Mouse (Mus musculus) forebrain, embryonic 12.5 days (tissue): ENCODE data around the gene 2810459M11Rik. TPM values are rescaled to one million over a fixed set of nuclear protein-coding genes. Genes with fewer than 3 reads are reported as not detected.
"Not testable (repeated sequence)": the region's sequence is repeated elsewhere in the genome, so short reads cannot be mapped to it uniquely, and the experiment has no call there.

ENCODE experiments used
- ATAC-seq: fragments of 200-750 bp; cut with Nextera tagmentation; 2 replicates; pipeline ENCODE4 v1.8.0; 2017; ENCODE audit warnings: moderate TSS enrichment; ENCODE audit not compliant: low FRiP score
- H3K27ac ChIP-seq: fragments of 300-500 bp; sonication (generic); 2 replicates; pipeline ENCODE4 v1.5.1; 2016; ENCODE audit warnings: mild to moderate bottlenecking
- H3K27me3 ChIP-seq: fragments of 300-500 bp; sonication (generic); 2 replicates; pipeline ENCODE4 v1.6.1; 2016; ENCODE audit warnings: mild to moderate bottlenecking
- H3K36me3 ChIP-seq: fragments of 300-500 bp; sonication (generic); replicated peaks from 2 replicates; pipeline ENCODE4 v1.6.1; 2016; ENCODE audit warnings: mild to moderate bottlenecking
- H3K4me1 ChIP-seq: fragments of 300-500 bp; sonication (generic); 2 replicates; pipeline ENCODE4 v1.6.1; 2016
- H3K4me2 ChIP-seq: fragments of 300-500 bp; sonication (generic); 2 replicates; pipeline ENCODE4 v1.6.1; 2016; ENCODE audit warnings: mild to moderate bottlenecking, moderate library complexity
- H3K4me3 ChIP-seq: fragments of 300-500 bp; sonication (generic); replicated peaks from 2 replicates; pipeline ENCODE4 v1.5.1; 2016; ENCODE audit warnings: mild to moderate bottlenecking
- H3K9ac ChIP-seq: fragments of 300-500 bp; sonication (generic); 2 replicates; pipeline ENCODE4 v1.6.1; 2016; ENCODE audit warnings: mild to moderate bottlenecking
- H3K9me3 ChIP-seq: fragments of 300-500 bp; sonication (generic); 2 replicates; pipeline ENCODE4 v1.6.1; 2016
- WGBS: fragments of 180-500 bp; shearing (Covaris S2); methylation state at CpG from one replicate; pipeline ENCODE4 v1.1.7; 2016; 5-methylcytosine and 5-hydroxymethylcytosine counted together
- polyA plus RNA-seq: library from polyadenylated mRNA; unstranded; fragments of >200 nt; fragmentation: Nextera tagmentation; extraction: Ambion mirVana; gene quantifications from 2 replicates; pipeline ENCODE4 v1.2.1, GENCODE M21; 2016

Gene 2810459M11Rik
- 0.43 and 0.73 TPM in 2 replicates for polyA plus RNA-seq

GRCm38 (mm10) chr1:86045848-86046805 is at the start of gene 2810459M11Rik:
Gene 2810459M11Rik, plus strand, starts transcription at chr1:86045863.
- Histone ChIP-seq H3K4me2 (peak within 1 kb of the TSS; percentile 99), H3K9ac (peak within 1 kb of the TSS; percentile 63), H3K36me3 (no peaks in the 10 kb centered on the region), H3K27ac (no peak within 1 kb of the TSS), H3K9me3 (peaks cover under 1% of the 10 kb centered on the region; the same call in 1 of the 2 replicates), H3K4me3 (peak within 1 kb of the TSS; percentile 64), H3K4me1 (peaks cover 18% of the 10 kb centered on the region), H3K27me3 (peaks cover 62% of the 10 kb centered on the region)
- ATAC-seq: peak; percentile 75
- WGBS: under 1% methylated on average over 94 of the region's 110 CpGs

GRCm38 (mm10) chr1:85997221-85997620 is 48.4 kb upstream of the 2810459M11Rik start:
- Histone ChIP-seq H3K9ac (no peak overlapping the region), H3K9me3 (no peaks in the 10 kb centered on the region), H3K4me1 (no peaks in the 10 kb centered on the region), H3K27me3 (no peaks in the 10 kb centered on the region), H3K27ac (no peak overlapping the region), H3K4me3 (no peak overlapping the region), H3K36me3 (no peaks in the 10 kb centered on the region), H3K4me2 (no peak overlapping the region)
- no peak for ATAC-seq
- 92% methylated on average over 1 of the region's 1 CpGs for WGBS

- no peak overlapping the region for H3K4me2 ChIP-seq
- no peaks in the 10 kb centered on the region for H3K36me3 ChIP-seq
- H3K4me1 ChIP-seq: no peaks in the 10 kb centered on the region
- H3K9ac ChIP-seq: no peak overlapping the region
- H3K9me3 ChIP-seq: no peaks in the 10 kb centered on the region
- no peaks in the 10 kb centered on the region for H3K27me3 ChIP-seq
- no peak overlapping the region for H3K27ac ChIP-seq
- H3K4me3 ChIP-seq: no peak overlapping the region
- no peak for ATAC-seq
- WGBS: 82% methylated on average over 4 of the region's 4 CpGs
Measured at GRCm38 (mm10) chr1:85998012-85998411, 47.7 kb upstream of the 2810459M11Rik start.

GRCm38 (mm10) chr1:85999853-86000570 is 45.7 kb upstream of the 2810459M11Rik start:
- H3K27ac ChIP-seq: no peak overlapping the region
- no peak overlapping the region for H3K9ac ChIP-seq
- H3K36me3 ChIP-seq: no peaks in the 10 kb centered on the region
- no peaks in the 10 kb centered on the region for H3K9me3 ChIP-seq
- no peak overlapping the region for H3K4me2 ChIP-seq
- no peak overlapping the region for H3K4me3 ChIP-seq
- no peaks in the 10 kb centered on the region for H3K4me1 ChIP-seq
- H3K27me3 ChIP-seq: no peaks in the 10 kb centered on the region
- WGBS: 86% methylated on average over 15 of the region's 18 CpGs
- no peak for ATAC-seq

GRCm38 (mm10) chr1:86005540-86005939 is 40.1 kb upstream of the 2810459M11Rik start:
- no peaks in the 10 kb centered on the region for H3K4me1 ChIP-seq
- H3K9me3 ChIP-seq: no peaks in the 10 kb centered on the region
- H3K4me3 ChIP-seq: no peak overlapping the region
- H3K9ac ChIP-seq: no peak overlapping the region
- ATAC-seq: no peak
- H3K27me3 ChIP-seq: no peaks in the 10 kb centered on the region; the same call in 1 of the 2 replicates
- WGBS: 89% methylated on average over 10 of the region's 10 CpGs
- no peak overlapping the region for H3K27ac ChIP-seq
- no peaks in the 10 kb centered on the region for H3K36me3 ChIP-seq
- H3K4me2 ChIP-seq: no peak overlapping the region

- Histone ChIP-seq H3K9me3 (no peaks in the 10 kb centered on the region), H3K27ac (no peak overlapping the region), H3K4me2 (no peak overlapping the region), H3K27me3 (no peaks in the 10 kb centered on the region; the same call in 1 of the 2 replicates), H3K4me3 (no peak overlapping the region), H3K36me3 (no peaks in the 10 kb centered on the region), H3K4me1 (no peaks in the 10 kb centered on the region), H3K9ac (no peak overlapping the region)
- WGBS: 93% methylated on average over 6 of the region's 6 CpGs
- ATAC-seq: no peak
Measured at GRCm38 (mm10) chr1:86006040-86006439, 39.6 kb upstream of the 2810459M11Rik start.

- H3K4me2 ChIP-seq: no peak overlapping the region
- H3K9ac ChIP-seq: no peak overlapping the region
- H3K27ac ChIP-seq: no peak overlapping the region
- H3K4me1 ChIP-seq: no peaks in the 10 kb centered on the region
- no peaks in the 10 kb centered on the region for H3K9me3 ChIP-seq
- H3K27me3 ChIP-seq: no peaks in the 10 kb centered on the region; the same call in 1 of the 2 replicates
- no peaks in the 10 kb centered on the region for H3K36me3 ChIP-seq
- WGBS: 2% methylated on average over 7 of the region's 7 CpGs
- ATAC-seq: peak; percentile 64; the same call in 1 of the 2 replicates
- no peak overlapping the region for H3K4me3 ChIP-seq
Measured at GRCm38 (mm10) chr1:86007778-86008177, 37.9 kb upstream of the 2810459M11Rik start.

GRCm38 (mm10) chr1:86015758-86016157 is 29.9 kb upstream of the 2810459M11Rik start:
- H3K9me3 ChIP-seq, H3K4me3 ChIP-seq, H3K36me3 ChIP-seq, H3K9ac ChIP-seq, ATAC-seq, H3K4me2 ChIP-seq, H3K27ac ChIP-seq: not testable (repeated sequence)
- 96% methylated on average over 9 of the region's 9 CpGs for WGBS
- H3K27me3 ChIP-seq: peaks cover 42% of the 10 kb centered on the region
- peaks cover 13% of the 10 kb centered on the region for H3K4me1 ChIP-seq

GRCm38 (mm10) chr1:86016516-86016915 is 29.1 kb upstream of the 2810459M11Rik start, which contains the start of gene Spata3:
Gene Spata3, plus strand, starts transcription at chr1:86016816.
- WGBS: 93% methylated on average over 8 of the region's 8 CpGs
- Histone ChIP-seq H3K4me2 (no peak within 1 kb of the TSS), H3K4me3 (no peak within 1 kb of the TSS), H3K4me1 (peaks cover 13% of the 10 kb centered on the region), H3K9ac (no peak within 1 kb of the TSS), H3K9me3 (no peaks in the 10 kb centered on the region), H3K27ac (no peak within 1 kb of the TSS), H3K27me3 (peaks cover 42% of the 10 kb centered on the region), H3K36me3 (no peaks in the 10 kb centered on the region)
- no peak for ATAC-seq

- H3K4me1 ChIP-seq: peaks cover 13% of the 10 kb centered on the region
- H3K36me3 ChIP-seq: no peaks in the 10 kb centered on the region
- peak overlapping the region; percentile 56 for H3K9ac ChIP-seq
- H3K27ac ChIP-seq: no peak overlapping the region
- ATAC-seq: peak; percentile 75
- H3K4me2 ChIP-seq: peak overlapping the region; percentile 92
- peak overlapping the region; percentile 51 for H3K4me3 ChIP-seq
- peaks cover 42% of the 10 kb centered on the region for H3K27me3 ChIP-seq
- H3K9me3 ChIP-seq: no peaks in the 10 kb centered on the region
- 3% methylated on average over 60 of the region's 60 CpGs for WGBS
Measured at GRCm38 (mm10) chr1:86018235-86019055, 27.2 kb upstream of the 2810459M11Rik start.

GRCm38 (mm10) chr1:86021365-86021989 is 24.2 kb upstream of the 2810459M11Rik start:
- Histone ChIP-seq H3K9me3 (no peaks in the 10 kb centered on the region), H3K4me1 (peaks cover 13% of the 10 kb centered on the region), H3K27ac (no peak overlapping the region), H3K4me2 (no peak overlapping the region), H3K27me3 (peaks cover 38% of the 10 kb centered on the region), H3K4me3 (no peak overlapping the region), H3K9ac (no peak overlapping the region), H3K36me3 (no peaks in the 10 kb centered on the region)
- 68% methylated on average over 11 of the region's 11 CpGs for WGBS
- ATAC-seq: no peak
